Mouse (Mus musculus): Measurements from ENCODE around the gene a. TPM values are rescaled to one million over a fixed set of nuclear protein-coding genes. Genes with fewer than 3 reads are reported as not detected.
A peak's percentile ranks its signal among the peaks of the same experiment; 100 is the strongest.

a gene
- polyA plus RNA-seq, 1 experiment from 2014 or later = 0.18 TPM

DNA sequence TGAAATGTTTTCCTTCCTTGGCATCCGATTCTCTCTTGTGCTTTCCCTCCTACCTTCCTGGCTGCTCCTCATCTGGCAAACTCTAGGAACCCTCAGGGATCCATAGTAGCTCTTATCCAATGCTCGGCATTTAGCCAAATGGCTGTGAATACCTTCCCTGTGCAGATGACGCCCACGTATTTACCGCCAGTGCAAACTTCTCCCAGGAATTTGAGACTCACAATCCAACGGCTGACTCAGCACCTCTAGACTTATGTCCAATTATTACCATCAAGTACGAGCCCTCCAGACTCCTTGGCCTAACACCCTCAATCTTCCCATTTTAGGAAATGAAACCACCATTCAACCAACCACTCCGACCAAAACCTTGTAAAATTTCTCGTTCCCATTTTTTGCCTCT, 279.8 kb downstream of the a start:
- no peak for ATAC-seq
- no peak overlapping the region for H3K4me2 ChIP-seq (replicated peaks; ENCODE audit: low read depth)

DNA sequence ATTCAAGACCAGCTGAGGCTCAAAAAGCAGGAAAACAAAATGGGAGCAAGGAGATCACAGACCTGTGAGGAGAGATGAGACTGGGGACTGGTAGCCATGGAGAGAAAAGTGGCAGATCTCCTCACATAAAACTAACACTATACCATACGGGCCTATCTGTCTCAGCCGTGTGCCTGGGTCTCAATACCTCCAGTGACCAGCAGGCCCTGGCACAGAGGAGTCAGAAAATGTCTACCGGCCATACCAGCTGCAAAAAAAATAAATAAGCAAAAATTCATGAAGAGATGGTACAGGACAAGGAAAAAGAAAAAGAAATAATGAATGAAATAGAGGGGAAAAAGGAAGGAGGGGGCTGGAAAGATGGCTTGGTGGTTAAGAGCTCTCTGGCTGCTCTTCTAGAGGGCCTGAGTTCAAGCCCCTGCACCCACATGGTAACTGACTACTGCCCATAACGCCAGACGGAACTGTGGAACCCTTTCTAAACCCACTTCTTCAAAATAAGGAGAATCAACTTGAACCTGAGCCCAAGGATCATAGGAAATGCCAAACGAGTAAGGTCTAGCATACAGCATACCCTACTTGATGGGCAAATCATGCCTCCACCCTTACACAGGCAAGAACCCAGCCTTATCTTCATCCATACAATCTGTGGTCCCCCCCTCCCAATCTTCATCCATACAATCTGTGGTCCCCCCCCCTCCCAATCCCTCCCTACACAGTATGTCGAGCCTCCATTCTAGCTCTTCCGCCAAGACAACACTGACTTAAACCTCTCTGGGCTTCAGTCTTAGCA, 281.3 kb downstream of the a start:
- H3K9ac ChIP-seq (ENCODE audit: low read depth, low read length) = no peak overlapping the region
- H3K4me1 ChIP-seq (replicated peaks; ENCODE audit: control insufficient read depth, insufficient read depth, low read length) = peaks cover 9% of the 10 kb centered on the region; the same call in 1 of the 2 replicates
- WGBS = 82% methylated on average over 8 of the region's 8 CpGs
- ATAC-seq = no peak
- H3K27ac ChIP-seq (ENCODE audit: low read depth, low read length) = no peak overlapping the region
- no peak overlapping the region for H3K4me3 ChIP-seq (ENCODE audit: low read depth, low read length)
- no peaks in the 10 kb centered on the region for H3K9me3 ChIP-seq (ENCODE audit: control insufficient read depth)
- no peaks in the 10 kb centered on the region for H3K27me3 ChIP-seq (replicated peaks; ENCODE audit: control insufficient read depth, insufficient read depth, low read length)
- TF ChIP-seq CTCF (IDR thresholded peaks at IDR 0.05; ENCODE audit: low read depth) = 0 out of 2 replicates have a peak, but pooled peaks have one; percentile 5
- H3K36me3 ChIP-seq (ENCODE audit: control insufficient read depth, insufficient read depth) = peaks cover 10% of the 10 kb centered on the region
- peak overlapping the region; percentile 90 for H3K4me2 ChIP-seq (replicated peaks; ENCODE audit: low read depth)

More for the DNA sequence above, 279.8 kb downstream of the a start:
- Histone ChIP-seq H3K4me1 (replicated peaks; ENCODE audit: control insufficient read depth, insufficient read depth, low read length) (peaks cover 9% of the 10 kb centered on the region; the same call in 1 of the 2 replicates), H3K4me3 (ENCODE audit: low read depth, low read length) (no peak overlapping the region), H3K9me3 (ENCODE audit: control insufficient read depth) (no peaks in the 10 kb centered on the region), H3K27me3 (replicated peaks; ENCODE audit: control insufficient read depth, insufficient read depth, low read length) (no peaks in the 10 kb centered on the region), H3K9ac (ENCODE audit: low read depth, low read length) (no peak overlapping the region), H3K27ac (ENCODE audit: low read depth, low read length) (no peak overlapping the region), H3K36me3 (ENCODE audit: control insufficient read depth, insufficient read depth) (peaks cover 22% of the 10 kb centered on the region)
- TF ChIP-seq CTCF (IDR thresholded peaks at IDR 0.05; ENCODE audit: low read depth) = no peak
- WGBS = 71% methylated on average over 9 of the region's 9 CpGs

- TF ChIP-seq CTCF (IDR thresholded peaks at IDR 0.05; ENCODE audit: low read depth) = no peak
Observed at GRCm38 (mm10) chr2:155073347-155073746, 282.1 kb downstream of the a start.

GRCm38 (mm10) chr2:155073978-155074765, 283.0 kb downstream of the a start, which contains the start of gene Ahcy:
Ahcy (minus strand) TSS chr2:155074497.
- Histone ChIP-seq H3K9me3 (ENCODE audit: control insufficient read depth) (no peaks in the 10 kb centered on the region), H3K36me3 (ENCODE audit: control insufficient read depth, insufficient read depth) (no peaks in the 10 kb centered on the region), H3K27ac (ENCODE audit: low read depth, low read length) (peak within 1 kb of the TSS; percentile 82), H3K4me2 (replicated peaks; ENCODE audit: low read depth) (peak within 1 kb of the TSS; percentile 90), H3K4me3 (ENCODE audit: low read depth, low read length) (peak within 1 kb of the TSS; percentile 69), H3K27me3 (replicated peaks; ENCODE audit: control insufficient read depth, insufficient read depth, low read length) (no peaks in the 10 kb centered on the region), H3K4me1 (replicated peaks; ENCODE audit: control insufficient read depth, insufficient read depth, low read length) (peaks cover 9% of the 10 kb centered on the region; the same call in 1 of the 2 replicates), H3K9ac (ENCODE audit: low read depth, low read length) (peak within 1 kb of the TSS; percentile 78)
- under 1% methylated on average over 56 of the region's 56 CpGs for WGBS
- TF ChIP-seq CTCF (IDR thresholded peaks at IDR 0.05; ENCODE audit: low read depth) = no peak
- ATAC-seq = peak; percentile 94

More at GRCm38 (mm10) chr2:155073347-155073746, 282.1 kb downstream of the a start:
- no peaks in the 10 kb centered on the region for H3K27me3 ChIP-seq (replicated peaks; ENCODE audit: control insufficient read depth, insufficient read depth, low read length)
- H3K4me2 ChIP-seq (replicated peaks; ENCODE audit: low read depth) = peak overlapping the region; percentile 90
- peak overlapping the region; percentile 82 for H3K27ac ChIP-seq (ENCODE audit: low read depth, low read length)
- peak overlapping the region; percentile 78 for H3K9ac ChIP-seq (ENCODE audit: low read depth, low read length)
- ATAC-seq = no peak
- H3K36me3 ChIP-seq (ENCODE audit: control insufficient read depth, insufficient read depth) = peaks cover 2% of the 10 kb centered on the region
- 8% methylated on average over 3 of the region's 3 CpGs for WGBS
- no peaks in the 10 kb centered on the region for H3K9me3 ChIP-seq (ENCODE audit: control insufficient read depth)
- H3K4me1 ChIP-seq (replicated peaks; ENCODE audit: control insufficient read depth, insufficient read depth, low read length) = peaks cover 9% of the 10 kb centered on the region; the same call in 1 of the 2 replicates
- peak overlapping the region; percentile 69 for H3K4me3 ChIP-seq (ENCODE audit: low read depth, low read length)

- no peak for TF ChIP-seq CTCF (IDR thresholded peaks at IDR 0.05; ENCODE audit: low read depth)
- peak overlapping the region; percentile 78; the same call in 1 of the 2 replicates for H3K9ac ChIP-seq (ENCODE audit: low read depth, low read length)
- peak overlapping the region; percentile 90 for H3K4me2 ChIP-seq (replicated peaks; ENCODE audit: low read depth)
- H3K4me1 ChIP-seq (replicated peaks; ENCODE audit: control insufficient read depth, insufficient read depth, low read length) = peaks cover 9% of the 10 kb centered on the region; the same call in 1 of the 2 replicates
- H3K9me3 ChIP-seq (ENCODE audit: control insufficient read depth) = no peaks in the 10 kb centered on the region
- peak overlapping the region; percentile 82 for H3K27ac ChIP-seq (ENCODE audit: low read depth, low read length)
- 19% methylated on average over 12 of the region's 12 CpGs for WGBS
- H3K36me3 ChIP-seq (ENCODE audit: control insufficient read depth, insufficient read depth) = no peaks in the 10 kb centered on the region
- H3K4me3 ChIP-seq (ENCODE audit: low read depth, low read length) = peak overlapping the region; percentile 69
- ATAC-seq = peak; percentile 16
- no peaks in the 10 kb centered on the region for H3K27me3 ChIP-seq (replicated peaks; ENCODE audit: control insufficient read depth, insufficient read depth, low read length)
Observed at GRCm38 (mm10) chr2:155074766-155075330, 283.6 kb downstream of the a start.

Data from intestine, postnatal 0 days (tissue).